Mouse (Mus musculus) kidney, embryonic 14.5 days (tissue): ENCODE results near the gene Phc2. TPM values are rescaled to one million over a fixed set of nuclear protein-coding genes. Genes with fewer than 3 reads are reported as not detected.

Experiments
- ATAC-seq: fragments of 200-750 bp; cut with Nextera tagmentation; 2 replicates; pipeline ENCODE4 v1.8.0; 2017; ENCODE audit warnings: moderate number of reproducible peaks, mild to moderate bottlenecking, moderate TSS enrichment, moderate library complexity; ENCODE audit not compliant: low FRiP score, low TSS enrichment
- H3K27ac ChIP-seq: fragments of 300-500 bp; sonication (generic); 2 replicates; pipeline ENCODE4 v1.5.1; 2014; ENCODE audit warnings: low read depth, mild to moderate bottlenecking, low read length, moderate library complexity, mixed read lengths
- H3K27me3 ChIP-seq: fragments of 300-500 bp; sonication (generic); 2 replicates; pipeline ENCODE4 v1.6.1; 2014; ENCODE audit warnings: mild to moderate bottlenecking, low read length; ENCODE audit not compliant: control insufficient read depth, insufficient read depth
- H3K36me3 ChIP-seq: fragments of 300-500 bp; sonication (generic); 2 replicates; pipeline ENCODE4 v1.6.1; 2014; ENCODE audit warnings: low read length, mixed read lengths; ENCODE audit not compliant: control insufficient read depth, insufficient read depth
- H3K4me1 ChIP-seq: fragments of 300-500 bp; sonication (generic); 2 replicates; pipeline ENCODE4 v1.6.1; 2014; ENCODE audit warnings: low read length, mixed read lengths; ENCODE audit not compliant: control insufficient read depth, insufficient read depth
- H3K4me2 ChIP-seq: fragments of 300-500 bp; sonication (generic); replicated peaks from 2 replicates; pipeline ENCODE4 v1.6.1; 2014; ENCODE audit warnings: low read depth, mild to moderate bottlenecking, low read length
- H3K4me3 ChIP-seq: fragments of 300-500 bp; sonication (generic); 2 replicates; pipeline ENCODE4 v1.5.1; 2014; ENCODE audit warnings: mild to moderate bottlenecking, low read length
- H3K9ac ChIP-seq: fragments of 300-500 bp; sonication (generic); 2 replicates; pipeline ENCODE4 v1.6.1; 2014; ENCODE audit warnings: low read depth, mild to moderate bottlenecking, low read length, moderate library complexity
- H3K9me3 ChIP-seq: fragments of 300-500 bp; sonication (generic); 2 replicates; pipeline ENCODE4 v1.6.1; 2016; ENCODE audit warnings: low read length; ENCODE audit not compliant: control insufficient read depth
- WGBS: fragments of 180-500 bp; shearing (Covaris S2); extraction: QIAGEN DNeasy Blood & Tissue Kit; methylation state at CpG from one replicate; pipeline ENCODE4 v1.1.7; 2014; 5-methylcytosine and 5-hydroxymethylcytosine counted together
- polyA plus RNA-seq: library from polyadenylated mRNA; unstranded; fragments of >200 nt; fragmentation: Nextera tagmentation; extraction: Ambion mirVana; gene quantifications from 2 replicates; pipeline ENCODE4 v1.2.1, GENCODE M21; 2014

The Phc2 gene
- polyA plus RNA-seq, 1 experiment from 2014 or later: 46.6 TPM

DNA sequence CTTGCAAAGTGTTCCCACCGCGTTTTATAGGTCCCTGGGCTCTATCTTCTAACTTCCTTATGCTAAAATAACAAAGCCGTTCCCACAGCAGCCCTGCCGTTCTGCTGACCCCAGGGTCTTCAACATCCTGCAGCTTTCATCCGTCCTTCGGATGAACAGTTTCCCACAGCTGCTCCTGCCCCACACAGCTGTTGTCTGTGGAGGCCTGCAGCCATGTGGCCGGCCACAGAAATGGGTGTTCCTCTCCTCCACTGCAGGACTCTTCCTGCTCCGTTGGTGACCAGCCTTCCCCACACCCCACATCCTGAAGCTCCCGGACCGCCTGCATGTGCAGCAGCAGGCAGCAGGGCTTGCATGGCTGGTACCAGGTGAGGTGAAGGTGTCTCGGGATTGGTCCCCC lies 17.3 kb upstream of the Phc2 start:
- peak overlapping the region; percentile 81; the same call in 1 of the 2 replicates for H3K27ac ChIP-seq
- no peak; the same call in 1 of the 2 replicates for ATAC-seq
- H3K4me2 ChIP-seq: no peak overlapping the region
- no peak overlapping the region for H3K4me3 ChIP-seq
- H3K36me3 ChIP-seq: no peaks in the 10 kb centered on the region
- peaks cover 45% of the 10 kb centered on the region for H3K4me1 ChIP-seq
- H3K27me3 ChIP-seq: no peaks in the 10 kb centered on the region
- no peak overlapping the region for H3K9ac ChIP-seq
- no peaks in the 10 kb centered on the region for H3K9me3 ChIP-seq
- 19% methylated on average over 11 of the region's 11 CpGs for WGBS

DNA sequence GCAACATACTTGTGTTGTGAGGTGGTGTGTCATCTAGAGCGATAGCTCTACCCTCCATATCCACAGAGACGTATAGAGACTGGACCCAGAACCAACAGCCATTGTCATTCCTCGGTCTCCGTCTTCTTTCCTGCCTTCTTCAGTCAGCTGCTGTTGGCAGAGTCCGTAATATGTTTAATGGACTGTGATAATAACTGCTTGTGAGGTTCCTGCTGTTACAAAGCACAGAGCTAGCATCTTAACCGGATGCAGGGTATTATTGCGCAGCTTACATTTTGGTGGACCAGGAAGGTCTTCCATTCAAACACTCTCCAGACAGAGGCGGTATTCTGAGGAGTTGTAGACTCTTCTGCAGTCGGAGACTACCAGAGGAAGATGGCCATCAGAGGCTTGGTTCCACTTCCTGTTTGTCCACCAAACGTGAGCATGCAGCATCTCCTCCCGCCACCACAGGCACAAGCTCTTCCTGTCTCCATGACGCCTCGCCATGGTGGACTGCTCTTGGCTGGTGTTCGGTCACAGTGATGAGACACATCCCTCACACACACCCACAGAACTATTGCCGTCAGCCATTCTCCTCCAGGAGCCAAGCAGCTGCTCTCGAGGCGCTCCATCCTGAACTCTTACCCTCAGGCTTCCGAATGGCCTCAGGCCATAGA lies 16.1 kb upstream of the Phc2 start:
- Histone ChIP-seq H3K36me3 (no peaks in the 10 kb centered on the region), H3K4me2 (no peak overlapping the region), H3K4me1 (peaks cover 48% of the 10 kb centered on the region), H3K27me3 (no peaks in the 10 kb centered on the region), H3K27ac (peak overlapping the region; percentile 17; the same call in 1 of the 2 replicates), H3K4me3 (no peak overlapping the region), H3K9me3 (no peaks in the 10 kb centered on the region), H3K9ac (no peak overlapping the region)
- 79% methylated on average over 18 of the region's 18 CpGs for WGBS
- ATAC-seq: no peak

DNA sequence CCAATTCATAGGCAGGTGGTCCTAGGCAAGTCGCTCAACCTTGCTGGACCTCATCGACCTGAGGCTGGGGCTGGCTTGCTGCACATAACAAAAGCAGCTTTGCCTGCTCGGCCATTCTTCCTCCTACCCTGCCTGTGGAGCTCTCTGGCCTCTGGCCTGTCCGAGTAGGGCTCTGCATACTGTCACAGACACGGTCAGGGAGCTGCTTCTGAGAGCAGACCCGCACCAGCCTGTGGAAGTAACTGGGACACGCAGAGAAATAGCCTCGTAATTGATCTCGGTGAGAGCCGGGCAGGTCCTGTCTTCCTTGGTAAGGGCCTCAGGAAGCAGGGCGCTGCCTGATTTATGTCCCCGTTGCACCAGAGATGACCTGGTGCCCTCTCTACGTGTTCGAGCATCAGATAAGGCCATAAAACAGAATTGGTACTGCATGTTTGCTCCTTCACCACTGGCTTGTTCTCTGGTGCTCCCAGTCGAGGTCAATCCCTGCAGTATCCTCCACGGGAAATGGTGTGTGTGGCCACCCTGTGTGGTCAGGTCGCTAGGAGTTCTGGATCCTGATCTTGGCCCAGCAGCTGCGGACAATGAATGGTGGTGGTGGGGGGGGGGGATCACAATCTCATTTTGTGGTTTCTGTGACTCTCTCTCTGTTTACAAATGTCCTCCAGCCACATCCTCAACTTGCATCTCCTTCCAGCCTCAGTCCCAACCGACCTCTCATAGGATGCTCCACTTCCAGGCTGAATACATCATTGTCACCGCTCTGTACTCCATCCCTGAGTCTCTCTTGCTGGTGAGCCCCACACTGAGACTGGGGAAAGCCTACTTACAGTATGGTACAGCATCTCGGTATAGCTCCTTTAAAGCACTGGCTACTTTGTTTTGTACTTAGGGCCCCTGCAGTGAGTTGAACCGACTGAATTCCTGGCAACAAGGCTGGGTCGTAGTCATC lies 12.5 kb upstream of the Phc2 start:
- peak; percentile 33; the same call in 1 of the 2 replicates for ATAC-seq
- H3K4me2 ChIP-seq: no peak overlapping the region; the same call in 1 of the 2 replicates
- H3K27me3 ChIP-seq: no peaks in the 10 kb centered on the region
- no peaks in the 10 kb centered on the region for H3K9me3 ChIP-seq
- peak overlapping the region; percentile 18; the same call in 1 of the 2 replicates for H3K27ac ChIP-seq
- H3K4me1 ChIP-seq: peaks cover 32% of the 10 kb centered on the region
- H3K36me3 ChIP-seq: no peaks in the 10 kb centered on the region
- H3K9ac ChIP-seq: 0 out of 2 replicates have a peak overlapping the region, but pooled peaks have one; percentile 28
- 13% methylated on average over 23 of the region's 23 CpGs for WGBS
- no peak overlapping the region for H3K4me3 ChIP-seq

DNA sequence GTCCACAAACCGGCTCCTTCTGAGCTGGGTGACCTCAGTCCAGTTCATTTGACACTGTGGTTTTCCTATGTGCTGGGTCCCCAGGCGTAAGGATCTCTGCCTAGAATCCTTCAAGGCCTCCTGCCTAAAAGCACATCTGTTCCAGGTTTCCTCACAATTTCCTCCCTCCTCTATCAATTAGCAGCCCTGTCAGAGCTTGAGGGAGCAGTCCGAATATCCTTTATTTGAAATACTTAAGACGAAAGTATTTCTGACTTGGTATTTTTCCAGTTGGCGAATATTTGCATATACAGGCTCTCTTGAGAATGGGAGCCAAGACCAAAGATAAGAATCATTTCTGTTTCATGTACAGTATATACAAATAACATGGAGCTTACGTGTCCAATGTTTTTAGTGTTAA lies 8.6 kb upstream of the Phc2 start:
- no peak for ATAC-seq
- Histone ChIP-seq H3K27ac (no peak overlapping the region), H3K36me3 (no peaks in the 10 kb centered on the region), H3K4me1 (peaks cover 29% of the 10 kb centered on the region), H3K4me3 (no peak overlapping the region), H3K4me2 (no peak overlapping the region), H3K9me3 (no peaks in the 10 kb centered on the region), H3K9ac (no peak overlapping the region), H3K27me3 (no peaks in the 10 kb centered on the region)
- 59% methylated on average over 6 of the region's 6 CpGs for WGBS

DNA sequence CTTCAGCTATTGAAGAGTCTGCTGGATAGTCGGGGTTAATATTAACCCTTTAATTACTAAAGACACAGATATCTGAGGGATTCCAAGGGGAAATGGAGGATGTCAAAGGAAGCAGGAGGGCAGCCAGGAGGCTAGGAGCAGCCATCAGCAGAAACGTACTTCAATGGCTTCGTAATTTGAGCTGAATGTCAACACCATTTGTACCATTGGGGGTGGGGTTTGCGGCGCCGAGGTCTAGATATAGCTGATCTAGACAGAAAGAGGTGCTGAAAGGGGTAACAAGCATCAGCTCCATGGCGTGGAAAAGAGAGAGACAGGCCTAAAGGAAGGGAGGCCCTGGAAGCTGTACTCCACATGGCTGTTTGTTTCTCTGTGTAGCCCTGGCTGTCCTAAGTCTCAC lies 7.7 kb upstream of the Phc2 start:
- Histone ChIP-seq H3K4me1 (peaks cover 27% of the 10 kb centered on the region), H3K36me3 (no peaks in the 10 kb centered on the region), H3K27me3 (no peaks in the 10 kb centered on the region), H3K9ac (no peak overlapping the region), H3K4me3 (no peak overlapping the region), H3K9me3 (no peaks in the 10 kb centered on the region), H3K4me2 (no peak overlapping the region), H3K27ac (no peak overlapping the region)
- ATAC-seq: no peak
- 9% methylated on average over 7 of the region's 7 CpGs for WGBS

DNA sequence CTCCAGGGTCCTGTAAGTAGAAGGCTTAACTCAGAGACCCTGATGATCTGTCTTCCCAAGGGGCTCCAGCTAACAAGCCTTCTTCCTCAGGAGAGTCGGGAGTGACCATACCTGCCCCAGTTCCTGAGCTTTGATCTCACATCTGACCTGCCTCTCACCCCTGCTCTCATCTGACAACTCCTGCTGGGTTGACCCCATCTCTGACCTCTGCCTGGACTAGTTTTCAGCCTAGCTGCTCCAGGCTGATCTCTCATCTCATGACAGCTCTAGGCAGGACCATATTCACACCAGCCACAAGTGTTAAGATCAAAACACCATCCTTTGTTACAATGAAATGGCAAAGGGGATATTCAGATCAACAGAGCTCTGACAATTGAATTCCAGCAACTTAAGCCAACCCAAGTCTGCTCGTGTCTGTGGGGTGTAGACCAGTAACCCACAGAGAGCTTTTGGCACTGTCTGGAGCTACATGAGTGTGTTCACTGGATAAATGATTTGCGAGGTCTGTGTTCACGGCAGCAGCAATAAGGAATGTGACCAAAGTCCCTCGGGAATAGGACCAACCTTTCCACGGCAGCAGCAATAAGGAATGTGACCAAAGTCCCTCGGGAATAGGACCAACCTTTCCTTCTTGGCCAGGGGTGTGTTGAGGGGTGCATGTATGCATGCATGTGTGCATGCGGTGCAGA lies 5.8 kb upstream of the Phc2 start:
- Histone ChIP-seq H3K4me3 (no peak overlapping the region), H3K36me3 (no peaks in the 10 kb centered on the region), H3K9me3 (no peaks in the 10 kb centered on the region), H3K4me1 (peaks cover 37% of the 10 kb centered on the region), H3K27me3 (no peaks in the 10 kb centered on the region), H3K9ac (no peak overlapping the region), H3K27ac (no peak overlapping the region), H3K4me2 (no peak overlapping the region)
- WGBS: 37% methylated on average over 8 of the region's 8 CpGs
- no peak for ATAC-seq

DNA sequence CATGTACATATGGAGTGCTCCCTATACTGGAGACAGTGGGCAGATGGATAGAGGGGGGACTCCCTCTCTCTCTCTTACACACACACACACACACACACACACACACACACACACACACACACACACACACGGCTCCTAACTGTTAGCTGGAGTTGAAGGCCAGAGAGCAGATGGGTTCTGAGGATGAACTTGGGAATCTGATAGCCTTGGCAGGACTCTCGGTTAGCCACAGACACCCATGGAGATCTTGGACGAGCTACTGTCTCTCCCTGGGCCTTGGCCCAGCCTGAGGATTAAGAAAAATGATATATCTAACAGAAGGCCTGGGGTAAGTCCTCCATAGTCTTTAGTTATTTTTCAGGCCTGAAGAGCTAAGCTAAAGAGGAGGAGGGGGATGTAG lies 3.0 kb upstream of the Phc2 start:
- Histone ChIP-seq H3K9ac (no peak overlapping the region), H3K36me3 (no peaks in the 10 kb centered on the region), H3K4me1 (peaks cover 45% of the 10 kb centered on the region), H3K27ac (no peak overlapping the region; the same call in 1 of the 2 replicates), H3K27me3 (no peaks in the 10 kb centered on the region), H3K4me3 (no peak overlapping the region), H3K9me3 (no peaks in the 10 kb centered on the region), H3K4me2 (no peak overlapping the region)
- 38% methylated on average over 3 of the region's 3 CpGs for WGBS
- no peak for ATAC-seq

DNA sequence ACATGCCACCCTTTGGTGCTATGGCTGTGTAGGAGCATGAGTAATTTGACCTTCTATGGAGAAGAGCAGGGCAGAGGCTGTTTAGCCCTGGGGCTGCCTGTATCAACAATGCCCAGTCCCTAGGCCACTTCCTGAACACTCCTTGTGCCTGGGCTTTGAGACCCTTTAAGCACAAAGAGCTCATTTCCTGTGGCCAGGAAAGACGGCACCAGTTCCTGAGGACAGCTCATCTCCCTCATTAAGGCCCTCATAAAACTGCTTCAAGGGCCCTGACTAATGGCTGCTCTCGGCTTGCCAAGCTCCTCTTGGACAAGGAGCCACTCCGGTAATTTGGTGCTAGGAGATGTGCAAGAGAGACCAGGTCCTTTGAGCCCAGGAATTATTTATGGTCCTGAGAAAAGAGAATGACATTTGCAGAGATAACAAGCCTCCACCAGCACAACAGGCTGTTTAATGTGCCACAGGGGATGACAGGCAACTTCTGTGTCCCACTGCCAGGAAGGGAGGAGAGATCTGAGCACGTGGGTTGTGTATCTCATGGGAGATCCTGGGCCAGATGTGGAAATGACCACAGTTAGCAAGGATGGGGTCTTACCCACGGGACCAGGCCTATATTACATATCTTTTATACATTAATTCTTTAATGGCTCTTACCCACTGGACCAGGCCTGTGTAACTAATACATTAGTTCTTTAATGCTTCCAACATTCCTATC lies 1.8 kb upstream of the Phc2 start:
- peak; percentile 14; the same call in 1 of the 2 replicates for ATAC-seq
- peaks cover 41% of the 10 kb centered on the region for H3K4me1 ChIP-seq
- H3K27ac ChIP-seq: peak overlapping the region; percentile 78; the same call in 1 of the 2 replicates

More for the DNA sequence above, 1.8 kb upstream of the Phc2 start:
- 9% methylated on average over 5 of the region's 5 CpGs for WGBS
- H3K27me3 ChIP-seq: no peaks in the 10 kb centered on the region
- no peak overlapping the region for H3K9ac ChIP-seq
- H3K4me3 ChIP-seq: no peak overlapping the region
- no peaks in the 10 kb centered on the region for H3K9me3 ChIP-seq
- no peak overlapping the region for H3K4me2 ChIP-seq
- H3K36me3 ChIP-seq: no peaks in the 10 kb centered on the region
